Mouse (Mus musculus): ENCODE data around the gene Hip1r. TPM values are rescaled to one million over a fixed set of nuclear protein-coding genes. Genes with fewer than 3 reads are reported as not detected.

The Hip1r gene
- polyA plus RNA-seq, 1 experiment = 53.6 TPM

DNA sequence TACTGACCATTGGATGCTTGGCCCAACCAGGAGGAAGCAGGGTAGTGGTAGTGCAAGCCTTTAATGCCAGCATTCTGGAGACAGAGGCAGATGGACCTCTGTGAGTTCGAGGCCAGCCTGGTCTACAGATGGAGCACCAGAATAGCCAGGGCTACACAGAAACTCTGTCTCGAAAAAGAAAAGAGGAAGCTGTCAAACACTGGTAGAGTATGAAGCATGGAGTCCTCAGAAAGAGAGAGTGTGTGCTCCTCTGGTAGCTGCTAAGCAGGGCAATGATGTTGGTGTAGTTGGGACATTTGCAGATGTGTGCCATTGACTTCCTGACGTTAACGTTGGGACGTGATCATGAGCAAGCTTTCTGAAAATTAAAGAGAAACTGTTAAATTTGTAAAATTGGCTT lies 34.9 kb upstream of the Hip1r start:
- Histone ChIP-seq H3K4me3 (replicated peaks; ENCODE audit: control insufficient read depth, low read depth, low read length) (no peak overlapping the region), H3K4me1 (ENCODE audit: control insufficient read depth, insufficient read depth, low read length) (peaks cover 2% of the 10 kb centered on the region; the same call in 1 of the 2 replicates), H3K27ac (ENCODE audit: control insufficient read depth, insufficient read depth, low read depth, low read length, poor library complexity) (no peak overlapping the region)
- WGBS = 8% methylated on average over 5 of the region's 5 CpGs
- TF ChIP-seq POLR2A (IDR thresholded peaks at IDR 0.05; ENCODE audit: borderline replicate concordance, control insufficient read depth, low read depth, low read length) (no peak), CTCF (IDR thresholded peaks at IDR 0.05; ENCODE audit: control insufficient read depth, insufficient read depth, low read length) (no peak)

DNA sequence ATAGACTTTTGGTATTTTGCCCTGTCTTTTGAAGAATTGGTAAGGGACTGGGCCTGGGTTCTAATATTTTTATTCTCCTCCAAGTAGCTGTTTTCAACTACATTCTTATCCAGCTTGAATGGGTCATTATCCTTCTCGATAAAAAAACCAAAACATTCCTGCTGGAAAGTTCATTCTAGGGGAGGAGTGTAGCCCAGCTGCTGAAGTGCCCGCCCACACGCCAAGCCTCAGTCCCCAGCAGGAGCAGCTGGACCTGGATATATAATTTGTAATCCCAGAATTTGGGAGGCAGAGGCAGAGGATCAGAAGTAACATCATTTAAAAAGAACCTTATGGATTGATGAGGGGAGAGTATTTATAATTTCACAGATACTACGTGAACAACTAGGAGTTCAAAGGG lies 26.9 kb upstream of the Hip1r start:
- no peak for TF ChIP-seq POLR2A (IDR thresholded peaks at IDR 0.05; ENCODE audit: borderline replicate concordance, control insufficient read depth, low read depth, low read length)
- TF ChIP-seq CTCF (IDR thresholded peaks at IDR 0.05; ENCODE audit: control insufficient read depth, insufficient read depth, low read length) = no peak
- H3K4me3 ChIP-seq (replicated peaks; ENCODE audit: control insufficient read depth, low read depth, low read length) = no peak overlapping the region
- no peaks in the 10 kb centered on the region for H3K4me1 ChIP-seq (ENCODE audit: control insufficient read depth, insufficient read depth, low read length)
- H3K27ac ChIP-seq (ENCODE audit: control insufficient read depth, insufficient read depth, low read depth, low read length, poor library complexity) = no peak overlapping the region
- 79% methylated on average over 4 of the region's 4 CpGs for WGBS

DNA sequence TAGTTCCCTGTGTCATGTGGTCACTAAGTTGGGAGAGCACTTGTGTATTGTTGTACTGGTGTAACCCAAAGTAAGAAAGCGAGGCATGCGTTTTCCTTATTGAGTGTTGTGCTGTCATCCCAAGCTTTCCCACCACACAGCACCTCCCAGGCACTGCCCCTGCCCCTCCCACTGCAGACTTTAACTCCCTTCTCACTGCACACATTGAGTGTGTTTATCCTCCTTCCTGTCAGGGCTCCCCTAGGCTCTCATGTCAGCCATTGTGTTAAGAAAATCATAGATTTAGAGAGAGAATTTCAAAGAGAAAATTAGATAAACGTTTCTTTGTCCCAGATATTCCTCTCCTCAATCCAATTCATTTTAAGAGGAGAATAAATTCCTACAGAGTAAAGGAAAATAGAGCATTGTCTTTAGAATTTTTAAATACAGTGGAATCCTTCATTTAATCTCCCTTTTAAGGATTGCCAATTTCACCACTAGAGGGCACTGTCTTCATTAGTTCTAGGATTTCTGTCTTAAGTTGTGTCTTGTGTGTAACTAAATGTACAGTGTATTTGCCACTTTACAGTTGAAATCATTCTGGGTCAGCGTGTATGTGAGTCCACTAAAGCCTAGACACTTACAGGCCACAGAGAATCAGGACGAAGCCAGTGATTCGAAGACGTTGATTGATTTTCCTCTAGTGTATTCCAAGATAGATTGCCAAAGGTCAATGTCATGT lies 26.2 kb upstream of the Hip1r start:
- H3K27ac ChIP-seq (ENCODE audit: control insufficient read depth, insufficient read depth, low read depth, low read length, poor library complexity) = no peak overlapping the region
- WGBS = 57% methylated on average over 7 of the region's 7 CpGs
- H3K4me1 ChIP-seq (ENCODE audit: control insufficient read depth, insufficient read depth, low read length) = no peaks in the 10 kb centered on the region
- no peak overlapping the region for H3K4me3 ChIP-seq (replicated peaks; ENCODE audit: control insufficient read depth, low read depth, low read length)
- TF ChIP-seq CTCF (IDR thresholded peaks at IDR 0.05; ENCODE audit: control insufficient read depth, insufficient read depth, low read length) (no peak), POLR2A (IDR thresholded peaks at IDR 0.05; ENCODE audit: borderline replicate concordance, control insufficient read depth, low read depth, low read length) (no peak)

DNA sequence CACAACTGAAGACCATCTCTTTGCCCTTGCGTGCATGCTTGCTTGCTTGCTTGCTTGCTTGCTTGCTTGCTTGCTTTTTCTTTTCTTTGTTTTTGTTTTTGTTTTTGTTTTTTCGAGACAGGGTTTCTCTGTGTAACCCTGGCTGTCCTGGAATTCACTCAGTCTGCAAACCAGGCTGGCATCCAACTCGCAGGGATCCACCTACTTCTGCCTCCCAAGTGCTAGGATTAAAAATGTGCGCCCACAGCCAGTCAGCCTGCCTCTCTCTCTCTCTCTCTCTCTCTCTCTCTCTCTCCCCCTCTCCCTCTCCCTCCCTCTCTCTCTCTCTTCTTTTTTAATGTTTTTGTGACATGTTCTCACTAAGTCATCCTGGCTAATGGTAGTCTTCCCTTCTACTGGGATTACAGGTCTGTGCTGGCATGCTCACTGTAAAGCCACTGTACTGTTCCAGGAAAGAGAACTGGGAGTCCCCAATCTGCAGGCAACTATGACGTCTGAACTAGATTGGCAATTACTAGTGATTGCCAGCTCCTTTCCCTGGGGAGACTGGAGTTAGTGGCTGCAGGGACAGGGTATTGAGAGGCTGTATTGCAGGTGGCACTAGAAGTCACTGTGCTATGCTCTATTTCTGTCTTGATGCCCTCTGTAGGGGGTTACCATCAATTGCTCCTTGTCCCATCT lies 20.9 kb upstream of the Hip1r start:
- H3K4me3 ChIP-seq (replicated peaks; ENCODE audit: control insufficient read depth, low read depth, low read length) = no peak overlapping the region
- WGBS = 78% methylated on average over 5 of the region's 5 CpGs
- no peaks in the 10 kb centered on the region for H3K4me1 ChIP-seq (ENCODE audit: control insufficient read depth, insufficient read depth, low read length)
- no peak overlapping the region for H3K27ac ChIP-seq (ENCODE audit: control insufficient read depth, insufficient read depth, low read depth, low read length, poor library complexity)
- no peak for TF ChIP-seq CTCF (IDR thresholded peaks at IDR 0.05; ENCODE audit: control insufficient read depth, insufficient read depth, low read length)

DNA sequence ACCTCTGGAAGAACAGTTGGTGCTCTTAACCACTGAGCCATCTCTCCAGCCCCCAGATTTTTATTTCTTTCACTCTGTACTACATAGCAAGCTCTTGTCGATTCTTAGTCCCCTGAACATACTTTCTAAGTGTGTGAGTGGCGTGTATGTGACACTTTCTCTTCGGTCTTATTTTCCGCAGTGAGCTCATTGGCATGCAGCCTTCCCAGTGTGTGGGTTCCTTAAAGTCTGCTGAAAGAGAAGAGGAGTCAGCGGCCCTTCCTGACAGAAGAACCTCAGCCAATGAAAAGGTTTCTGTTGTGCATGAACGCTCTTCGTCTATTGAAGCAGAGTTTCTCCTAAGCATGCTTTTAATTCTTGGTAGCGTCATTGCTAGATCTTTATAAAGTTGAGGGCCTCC lies 16.2 kb upstream of the Hip1r start:
- no peak overlapping the region for H3K27ac ChIP-seq (ENCODE audit: control insufficient read depth, insufficient read depth, low read depth, low read length, poor library complexity)
- no peaks in the 10 kb centered on the region for H3K4me1 ChIP-seq (ENCODE audit: control insufficient read depth, insufficient read depth, low read length)
- 88% methylated on average over 8 of the region's 8 CpGs for WGBS
- TF ChIP-seq POLR2A (IDR thresholded peaks at IDR 0.05; ENCODE audit: borderline replicate concordance, control insufficient read depth, low read depth, low read length) (no peak), CTCF (IDR thresholded peaks at IDR 0.05; ENCODE audit: control insufficient read depth, insufficient read depth, low read length) (no peak)
- no peak overlapping the region for H3K4me3 ChIP-seq (replicated peaks; ENCODE audit: control insufficient read depth, low read depth, low read length)

DNA sequence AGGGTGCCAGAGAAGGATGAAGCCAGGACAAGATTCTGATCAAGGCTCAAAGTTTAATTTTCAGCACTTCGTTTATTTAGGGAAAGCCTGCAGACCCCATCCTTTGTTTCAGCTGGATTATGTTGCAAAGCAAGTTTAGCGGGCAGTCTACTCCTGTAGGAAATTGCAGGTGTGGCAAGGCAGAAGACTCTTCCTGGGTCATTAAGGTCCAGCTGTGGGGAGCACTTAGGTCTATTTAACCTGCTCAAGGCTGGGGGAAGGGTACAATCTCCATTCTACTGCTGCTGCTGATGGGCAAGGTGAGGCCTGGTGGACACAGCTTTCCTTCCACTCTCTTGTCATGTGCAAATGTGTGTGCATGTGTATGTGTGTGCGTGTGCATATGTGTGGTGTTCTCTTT lies 14.4 kb upstream of the Hip1r start:
- Histone ChIP-seq H3K4me3 (replicated peaks; ENCODE audit: control insufficient read depth, low read depth, low read length) (no peak overlapping the region), H3K27ac (ENCODE audit: control insufficient read depth, insufficient read depth, low read depth, low read length, poor library complexity) (no peak overlapping the region), H3K4me1 (ENCODE audit: control insufficient read depth, insufficient read depth, low read length) (no peaks in the 10 kb centered on the region; the same call in 1 of the 2 replicates)
- 69% methylated on average over 3 of the region's 3 CpGs for WGBS
- TF ChIP-seq POLR2A (IDR thresholded peaks at IDR 0.05; ENCODE audit: borderline replicate concordance, control insufficient read depth, low read depth, low read length) = no peak
- TF ChIP-seq CTCF (IDR thresholded peaks at IDR 0.05; ENCODE audit: control insufficient read depth, insufficient read depth, low read length) = no peak

DNA sequence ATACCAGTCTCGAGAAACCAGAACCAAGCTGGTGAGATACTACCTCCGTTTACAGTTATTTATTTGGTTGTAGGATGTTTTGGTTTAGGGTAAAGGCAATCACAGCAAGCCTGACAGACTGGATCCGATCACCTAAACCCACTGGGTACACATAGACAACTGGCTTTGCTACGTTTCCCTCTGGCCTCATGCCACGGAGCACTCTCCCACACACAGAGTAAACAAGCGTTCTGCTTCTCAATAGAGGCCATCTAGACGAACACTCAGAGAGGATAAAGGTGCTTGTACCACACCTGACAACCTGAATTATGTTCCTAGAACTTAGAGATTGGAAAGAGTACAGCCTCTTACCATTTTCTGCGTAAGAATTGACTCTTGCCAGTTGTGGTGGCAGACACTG lies 13.3 kb upstream of the Hip1r start:
- no peak for TF ChIP-seq CTCF (IDR thresholded peaks at IDR 0.05; ENCODE audit: control insufficient read depth, insufficient read depth, low read length)
- TF ChIP-seq POLR2A (IDR thresholded peaks at IDR 0.05; ENCODE audit: borderline replicate concordance, control insufficient read depth, low read depth, low read length) = no peak
- Histone ChIP-seq H3K4me3 (replicated peaks; ENCODE audit: control insufficient read depth, low read depth, low read length) (no peak overlapping the region), H3K27ac (ENCODE audit: control insufficient read depth, insufficient read depth, low read depth, low read length, poor library complexity) (no peak overlapping the region), H3K4me1 (ENCODE audit: control insufficient read depth, insufficient read depth, low read length) (no peaks in the 10 kb centered on the region; the same call in 1 of the 2 replicates)
- 80% methylated on average over 8 of the region's 8 CpGs for WGBS

DNA sequence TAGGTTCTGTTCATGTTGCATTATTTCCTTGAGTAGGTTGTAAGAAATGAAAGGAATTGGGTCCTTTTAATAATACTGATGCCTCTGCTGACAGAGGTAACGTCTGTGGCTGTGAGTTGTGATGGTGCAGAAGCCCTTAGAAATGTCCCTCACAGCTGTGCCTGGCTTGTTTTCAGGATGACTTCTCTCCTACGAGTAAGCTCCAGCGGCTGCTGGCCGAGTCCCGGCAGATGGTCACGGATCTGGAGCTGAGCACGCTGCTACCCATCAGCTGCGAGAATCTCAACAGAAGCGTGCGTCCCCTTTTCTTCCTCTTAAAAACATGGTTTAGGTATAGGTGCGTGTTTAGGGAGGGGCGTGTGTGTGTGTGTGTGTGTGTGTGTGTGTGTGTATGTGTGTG lies 12.4 kb upstream of the Hip1r start:
- Histone ChIP-seq H3K4me3 (replicated peaks; ENCODE audit: control insufficient read depth, low read depth, low read length) (no peak overlapping the region), H3K27ac (ENCODE audit: control insufficient read depth, insufficient read depth, low read depth, low read length, poor library complexity) (no peak overlapping the region), H3K4me1 (ENCODE audit: control insufficient read depth, insufficient read depth, low read length) (no peaks in the 10 kb centered on the region; the same call in 1 of the 2 replicates)
- 91% methylated on average over 12 of the region's 12 CpGs for WGBS
- TF ChIP-seq CTCF (IDR thresholded peaks at IDR 0.05; ENCODE audit: control insufficient read depth, insufficient read depth, low read length) = no peak
- no peak for TF ChIP-seq POLR2A (IDR thresholded peaks at IDR 0.05; ENCODE audit: borderline replicate concordance, control insufficient read depth, low read depth, low read length)

Measured in bone marrow, adult 2 months (tissue).